Mouse (Mus musculus) heart, adult 2 months (tissue): Measurements from ENCODE around the gene Sgk1.

Experiments used
- CTCF ChIP-seq: fragments of 200-600 bp; IDR thresholded peaks from 2 replicates; pipeline ENCODE4 v1.8.1; 2022; ENCODE audit warnings: antibody characterized with exemption, mild to moderate bottlenecking, moderate library complexity
- POLR2A ChIP-seq: fragments of 200-500 bp; IDR thresholded peaks from 2 replicates; pipeline ENCODE4 v1.6.1; 2011; ENCODE audit warnings: mild to moderate bottlenecking, low read depth, low read length, control low read depth; ENCODE audit not compliant: insufficient read depth

DNA sequence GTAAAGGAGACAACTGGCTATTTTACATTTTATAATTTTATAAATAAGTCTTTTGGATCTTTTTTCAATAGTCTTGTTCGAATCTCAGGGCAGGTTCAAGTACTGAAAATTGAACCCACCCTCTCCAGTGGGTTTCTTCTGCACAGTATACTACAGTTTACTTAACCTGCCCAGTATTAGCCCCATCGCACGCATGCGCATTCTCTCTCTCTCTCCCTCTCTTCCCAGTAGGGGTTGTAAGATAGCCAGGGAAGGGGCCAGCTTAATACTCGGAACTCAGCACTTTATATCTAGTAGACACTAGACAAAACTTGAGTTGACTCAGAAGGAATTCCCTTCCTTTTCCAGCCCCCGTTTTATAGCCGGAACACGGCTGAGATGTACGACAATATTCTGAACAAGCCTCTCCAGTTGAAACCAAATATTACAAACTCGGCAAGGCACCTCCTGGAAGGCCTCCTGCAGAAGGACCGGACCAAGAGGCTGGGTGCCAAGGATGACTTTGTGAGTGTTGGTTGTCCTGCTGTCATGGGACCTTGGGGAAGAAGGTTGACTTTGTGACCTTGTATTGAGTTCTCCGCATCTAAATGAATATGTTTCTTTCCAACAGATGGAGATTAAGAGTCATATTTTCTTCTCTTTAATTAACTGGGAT is 115.7 kb downstream of the Sgk1 start:
- no peak for TF ChIP-seq POLR2A
- TF ChIP-seq CTCF, result no peak
